Mouse (Mus musculus): ENCODE measurements around the gene Zeb2.

DNA sequence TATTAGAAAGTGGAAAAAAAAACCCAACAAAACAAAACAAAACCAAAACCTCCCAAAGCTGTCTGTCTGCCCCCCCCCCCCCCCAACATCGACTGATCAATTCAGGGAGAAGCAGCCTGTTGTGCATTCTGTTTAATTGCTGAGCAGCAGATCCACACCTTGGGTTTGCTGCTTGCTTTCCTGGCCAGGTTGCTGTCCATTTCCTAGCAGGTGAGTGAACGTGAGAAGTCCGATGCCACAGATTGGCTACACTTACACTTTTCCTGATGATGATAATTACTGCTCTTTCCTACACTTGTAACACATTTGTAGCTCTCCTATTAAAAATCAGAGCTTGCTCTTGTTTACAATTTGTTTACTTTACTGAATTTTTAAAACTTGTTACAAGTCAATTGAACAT, 926 bp upstream of the Zeb2 start:
- TF ChIP-seq USF1 (IDR thresholded peaks at IDR 0.05; ENCODE audit: low read depth) (no peak), MYOD1 (IDR thresholded peaks at IDR 0.05; ENCODE audit: control insufficient read depth in 1 of 3, insufficient read length in 2 of 3, low read depth in 2 of 3) (no peak), E2F4 (IDR thresholded peaks at IDR 0.05; ENCODE audit: insufficient read depth) (no peak), MAX (IDR thresholded peaks at IDR 0.05; ENCODE audit: low read depth) (no peak), POLR2A (IDR thresholded peaks at IDR 0.05; ENCODE audit: insufficient read length, low read depth) (no peak), TCF12 (IDR thresholded peaks at IDR 0.05; ENCODE audit: insufficient read depth, poor library complexity, severe bottlenecking) (no peak), REST (IDR thresholded peaks at IDR 0.05; ENCODE audit: insufficient read depth, insufficient read length) (no peak), POLR2AphosphoS2 (IDR thresholded peaks at IDR 0.05; ENCODE audit: insufficient read length, low read depth) (no peak), CEBPB (IDR thresholded peaks at IDR 0.05; ENCODE audit: insufficient read depth, poor library complexity, severe bottlenecking) (no peak), SRF (IDR thresholded peaks at IDR 0.05; ENCODE audit: control insufficient read depth, insufficient read length, low read depth) (no peak)
